Mouse (Mus musculus) MEL (cell line): Measurements from ENCODE around the gene Atg16l1. TPM values are rescaled to one million over a fixed set of nuclear protein-coding genes. Genes with fewer than 3 reads are reported as not detected.
A peak's percentile ranks its signal among the peaks of the same experiment; 100 is the strongest.

Experiments used
- DNase-seq: peaks from one replicate; pipeline ENCODE4 v3.0.0; 2011; ENCODE audit warnings: low read depth, low spot score
- H3K27ac ChIP-seq: 2 replicates; pipeline ENCODE4 v1.5.1; 2012; ENCODE audit warnings: low read depth, mild to moderate bottlenecking, control low read depth, low read length, moderate library complexity; ENCODE audit not compliant: control insufficient read depth
- H3K27me3 ChIP-seq, 2 experiments: fragments of 150-350 bp in 1 of 2; sonication (generic) in 1 of 2; 2 replicates each; pipeline ENCODE4 v1.6.1; 2012; ENCODE audit warnings: low read length in 2 of 2, mild to moderate bottlenecking in 2 of 2, improper control_type of control experiment in 1 of 2, moderate library complexity in 1 of 2; ENCODE audit not compliant: insufficient read depth in 2 of 2, control insufficient read depth in 1 of 2
- H3K36me3 ChIP-seq, 2 experiments: 2 replicates each; pipeline ENCODE4 v1.6.1; 2012 to 2014; ENCODE audit warnings: low read length in 2 of 2, improper control_type of control experiment in 1 of 2, inconsistent platforms in 1 of 2, mild to moderate bottlenecking in 1 of 2; ENCODE audit not compliant: insufficient read depth in 2 of 2, control insufficient read depth in 1 of 2
- H3K4me1 ChIP-seq, 2 experiments: fragments of 150-350 bp in 1 of 2; sonication (generic) in 1 of 2; 2 replicates each; pipeline ENCODE4 v1.6.1; 2012; ENCODE audit warnings: low read length in 2 of 2, improper control_type of control experiment in 1 of 2, mild to moderate bottlenecking in 1 of 2; ENCODE audit not compliant: insufficient read depth in 2 of 2, control insufficient read depth in 1 of 2
- H3K4me3 ChIP-seq, 2 experiments: fragments of 150-350 bp in 1 of 2; sonication (generic) in 1 of 2; 2 replicates each; pipeline ENCODE4 v1.5.1; 2012; ENCODE audit warnings: low read depth in 2 of 2, low read length in 2 of 2, mild to moderate bottlenecking in 2 of 2, moderate library complexity in 2 of 2, control low read depth in 1 of 2, improper control_type of control experiment in 1 of 2; ENCODE audit not compliant: control insufficient read depth in 1 of 2, insufficient read depth in 1 of 2
- H3K79me2 ChIP-seq: 2 replicates; pipeline ENCODE4 v1.6.1; 2012; ENCODE audit warnings: mild to moderate bottlenecking, low read length, moderate library complexity; ENCODE audit not compliant: control insufficient read depth, poor library complexity, insufficient read depth
- H3K9ac ChIP-seq: 2 replicates; pipeline ENCODE4 v1.6.1; 2012; ENCODE audit warnings: low read depth, mild to moderate bottlenecking, control low read depth, low read length, moderate library complexity; ENCODE audit not compliant: control insufficient read depth, poor library complexity, severe bottlenecking
- H3K9me3 ChIP-seq: fragments of 150-350 bp; sonication (generic); replicated peaks from 2 replicates; pipeline ENCODE4 v1.6.1; 2012; ENCODE audit warnings: mild to moderate bottlenecking, low read length, improper control_type of control experiment, moderate library complexity; ENCODE audit not compliant: insufficient read depth
- BHLHE40 ChIP-seq: IDR thresholded peaks from 2 replicates; pipeline ENCODE4 v1.6.1; 2012; ENCODE audit warnings: low read depth, mild to moderate bottlenecking, inconsistent platforms, low read length, improper control_type of control experiment, borderline replicate concordance
- CHD1 ChIP-seq: IDR thresholded peaks from 2 replicates; pipeline ENCODE4 v1.6.1; 2012; ENCODE audit warnings: low read depth, mild to moderate bottlenecking, inconsistent platforms, low read length, improper control_type of control experiment
- CHD2 ChIP-seq: IDR thresholded peaks from 2 replicates; pipeline ENCODE4 v1.6.1; 2011; ENCODE audit warnings: low read length, improper control_type of control experiment
- CTCF ChIP-seq, 3 experiments: IDR thresholded peaks in 2 of 3; conservative IDR thresholded peaks in 1 of 3; 2 replicates each; pipeline ENCODE4 v1.5.1; 2011 to 2012; ENCODE audit warnings: low read length in 3 of 3, low read depth in 2 of 3, mild to moderate bottlenecking in 2 of 3, improper control_type of control experiment in 1 of 3, inconsistent platforms in 1 of 3, mixed read lengths in 1 of 3, moderate library complexity in 1 of 3; ENCODE audit not compliant: control insufficient read depth in 1 of 3, insufficient read depth in 1 of 3, poor library complexity in 1 of 3, severe bottlenecking in 1 of 3
- ELF1 ChIP-seq: IDR thresholded peaks from 2 replicates; pipeline ENCODE4 v1.6.1; 2014; ENCODE audit warnings: low read depth, mild to moderate bottlenecking, inconsistent platforms, low read length, improper control_type of control experiment, moderate library complexity
- ETS1 ChIP-seq: IDR thresholded peaks from 2 replicates; pipeline ENCODE4 v1.6.1; 2012; ENCODE audit warnings: low read depth, mild to moderate bottlenecking, inconsistent platforms, low read length, improper control_type of control experiment, moderate library complexity
- GATA1 ChIP-seq: IDR thresholded peaks from 2 replicates; pipeline ENCODE4 v1.6.1; 2011; ENCODE audit warnings: low read depth, low read length, improper control_type of control experiment
- HCFC1 ChIP-seq: IDR thresholded peaks from 2 replicates; pipeline ENCODE4 v1.6.1; 2012; ENCODE audit warnings: low read depth, mild to moderate bottlenecking, inconsistent platforms, low read length, improper control_type of control experiment, moderate library complexity
- MAX ChIP-seq: IDR thresholded peaks from 2 replicates; pipeline ENCODE4 v1.6.1; 2011; ENCODE audit warnings: low read length, improper control_type of control experiment
- MAZ ChIP-seq: IDR thresholded peaks from 2 replicates; pipeline ENCODE4 v1.6.1; 2012; ENCODE audit warnings: low read depth, mild to moderate bottlenecking, inconsistent platforms, low read length, improper control_type of control experiment
- MYC ChIP-seq: IDR thresholded peaks from 2 replicates; pipeline ENCODE4 v1.6.1; 2011; ENCODE audit warnings: low read depth, mild to moderate bottlenecking, low read length, improper control_type of control experiment, moderate library complexity
- NELFE ChIP-seq: IDR thresholded peaks from 2 replicates; pipeline ENCODE4 v1.6.1; 2011; ENCODE audit warnings: low read depth, low read length, improper control_type of control experiment
- NRF1 ChIP-seq: IDR thresholded peaks from 2 replicates; pipeline ENCODE4 v1.6.1; 2014; ENCODE audit warnings: low read depth, mild to moderate bottlenecking, inconsistent platforms, low read length, improper control_type of control experiment, moderate library complexity; ENCODE audit not compliant: poor library complexity, insufficient read depth, severe bottlenecking
- POLR2AphosphoS5 ChIP-seq: IDR thresholded peaks from 2 replicates; pipeline ENCODE4 v1.6.1; 2012; ENCODE audit warnings: low read depth, borderline replicate concordance, mild to moderate bottlenecking, inconsistent platforms, low read length, moderate library complexity, mixed read lengths
- RAD21 ChIP-seq: IDR thresholded peaks from 2 replicates; pipeline ENCODE4 v1.6.1; 2011; ENCODE audit warnings: mild to moderate bottlenecking, low read depth, low read length, improper control_type of control experiment
- SMC3 ChIP-seq: IDR thresholded peaks from 2 replicates; pipeline ENCODE4 v1.6.1; 2011; ENCODE audit warnings: low read depth, low read length, improper control_type of control experiment
- TAL1 ChIP-seq: IDR thresholded peaks from 2 replicates; pipeline ENCODE4 v1.6.1; 2012; ENCODE audit warnings: mild to moderate bottlenecking, inconsistent platforms, low read length, moderate library complexity, mixed read lengths
- TBP ChIP-seq: IDR thresholded peaks from 2 replicates; pipeline ENCODE4 v1.8.0; 2011; ENCODE audit warnings: low read depth, low read length, improper control_type of control experiment
- UBTF ChIP-seq: IDR thresholded peaks from 2 replicates; pipeline ENCODE4 v1.6.1; 2012; ENCODE audit warnings: low read depth, mild to moderate bottlenecking, inconsistent platforms, low read length, improper control_type of control experiment, moderate library complexity, borderline replicate concordance; ENCODE audit not compliant: insufficient read depth
- USF1 ChIP-seq: IDR thresholded peaks from 2 replicates; pipeline ENCODE4 v1.6.1; 2014; ENCODE audit warnings: low read depth, mild to moderate bottlenecking, inconsistent platforms, low read length, improper control_type of control experiment, moderate library complexity
- USF2 ChIP-seq, 2 experiments: IDR thresholded peaks; 2 replicates each; pipeline ENCODE4 v1.6.1; 2011 to 2012; ENCODE audit warnings: improper control_type of control experiment in 2 of 2, low read length in 2 of 2, borderline replicate concordance in 1 of 2, inconsistent platforms in 1 of 2, low read depth in 1 of 2, mild to moderate bottlenecking in 1 of 2; ENCODE audit not compliant: insufficient read depth in 1 of 2
- ZC3H11A ChIP-seq: IDR thresholded peaks from 2 replicates; pipeline ENCODE4 v1.6.1; 2012; ENCODE audit warnings: low read depth, mild to moderate bottlenecking, inconsistent platforms, low read length, improper control_type of control experiment
- polyA plus RNA-seq, 2 experiments: library from polyadenylated mRNA; stranded (reverse) in 1 of 2; unstranded in 1 of 2; fragments of >175 nt in 1 of 2; fragments of >200 nt in 1 of 2; gene quantifications; 2 replicates each; pipeline versions ENCODE4 v1.2.1 to v1.2.4; 2012; ENCODE audit warnings: low replicate concordance in 2 of 2, low read depth in 1 of 2; ENCODE audit not compliant: insufficient read length in 2 of 2, insufficient read depth in 1 of 2, missing spikeins in 1 of 2
- total RNA-seq: library from RNA; depleted of rRNA; stranded (reverse); fragments of 300-350 nt; gene quantifications from 2 replicates; pipeline ENCODE4 v1.2.3, GENCODE M21; 2012

The Atg16l1 gene
- total and polyA plus RNA-seq, 3 experiments = 33.8 to 34.0 TPM; not detected in 1

- Histone ChIP-seq H3K27ac (0 out of 2 replicates have a peak overlapping the region, but pooled peaks have one; percentile 10), H3K27me3 (no peaks in the 10 kb centered on the region), H3K9ac (no peak overlapping the region), H3K36me3 (peaks cover 0 to 12% of the 10 kb centered on the region in 2 experiments; a peak in 2 of 4 replicates), H3K4me1 (peaks cover 0 to 9% of the 10 kb centered on the region in 2 experiments; a peak in 3 of 4 replicates), H3K9me3 (no peaks in the 10 kb centered on the region), H3K4me3 (no peak overlapping the region), H3K79me2 (no peaks in the 10 kb centered on the region; the same call in 1 of the 2 replicates)
- TF ChIP-seq HCFC1 = no peak
- peak; percentile 81 for TF ChIP-seq MAX
- peak; percentile 63; the same call in 1 of the 2 replicates for TF ChIP-seq USF1
- 0 out of 2 replicates have a peak, but pooled peaks have one; percentile 28 for TF ChIP-seq MYC
- TF ChIP-seq MAZ = no peak
- TF ChIP-seq GATA1 = no peak
- TF ChIP-seq BHLHE40 = peak; percentile 27; the same call in 1 of the 2 replicates
- TF ChIP-seq NRF1 = no peak
- TF ChIP-seq TBP = no peak
- peak; percentile 28 for DNase-seq
Observed at GRCm38 (mm10) chr1:87824420-87824995, 68.8 kb downstream of the Atg16l1 start.

DNA sequence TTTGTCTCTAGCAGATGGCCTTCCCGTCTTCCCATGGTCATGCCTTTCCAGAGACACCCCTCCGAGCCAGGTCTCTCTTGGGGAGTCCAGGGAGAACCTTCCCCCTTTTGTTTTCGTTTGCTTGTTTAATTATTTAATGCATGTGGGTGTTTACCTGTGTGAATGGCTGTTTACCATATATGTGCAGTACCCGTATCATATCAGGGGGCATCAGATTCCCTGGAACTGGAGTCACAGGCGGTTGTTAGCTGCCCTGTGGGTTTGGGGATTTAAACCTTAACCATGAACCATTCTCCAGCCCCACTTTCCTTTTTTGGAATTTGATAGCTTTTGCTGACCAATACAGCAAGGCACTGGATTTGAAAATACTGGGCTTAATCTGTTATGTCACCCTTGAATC lies 69.6 kb downstream of the Atg16l1 start:
- Histone ChIP-seq H3K4me3 (no peak overlapping the region), H3K79me2 (no peaks in the 10 kb centered on the region; the same call in 1 of the 2 replicates), H3K4me1 (peaks cover 0 to 9% of the 10 kb centered on the region in 2 experiments; a peak in 3 of 4 replicates), H3K9ac (no peak overlapping the region), H3K36me3 (peaks cover 0 to 12% of the 10 kb centered on the region in 2 experiments; a peak in 2 of 4 replicates), H3K9me3 (no peaks in the 10 kb centered on the region), H3K27me3 (no peaks in the 10 kb centered on the region), H3K27ac (no peak overlapping the region)
- no peak for DNase-seq
- TF ChIP-seq TAL1 = no peak
- TF ChIP-seq GATA1 = no peak
- no peak for TF ChIP-seq ELF1
- TF ChIP-seq MAZ = no peak
- no peak for TF ChIP-seq USF2 (IDR thresholded peaks at IDR 0.05; ENCODE audit: borderline replicate concordance in 1 of 2, insufficient read depth in 1 of 2, low read depth in 1 of 2, low read length in 2 of 2)
- TF ChIP-seq RAD21 = peak; percentile 45
- peak; percentile 48 for TF ChIP-seq SMC3
- no peak for TF ChIP-seq POLR2AphosphoS5
- TF ChIP-seq UBTF = no peak
- TF ChIP-seq ZC3H11A = peak; percentile 21
- no peak for TF ChIP-seq CHD1
- no peak for TF ChIP-seq CHD2
- no peak for TF ChIP-seq ETS1
- peak; percentile 34 to 55 (median 54) for TF ChIP-seq CTCF (IDR thresholded peaks at IDR 0.05 in 2 of 3, conservative IDR thresholded peaks at IDR 0.05 in 1 of 3; ENCODE audit: control insufficient read depth in 1 of 3, insufficient read depth in 1 of 3, low read depth in 2 of 3, low read length in 3 of 3, poor library complexity in 1 of 3, severe bottlenecking in 1 of 3)
- TF ChIP-seq TBP = no peak
- TF ChIP-seq NELFE = no peak
